Mouse (Mus musculus) midbrain, embryonic 14.5 days (tissue): ENCODE data around the gene Clstn1. TPM values are rescaled to one million over a fixed set of nuclear protein-coding genes. Genes with fewer than 3 reads are reported as not detected.

Experiments used
- ATAC-seq: fragments of 200-750 bp; cut with Nextera tagmentation; 2 replicates; pipeline ENCODE4 v1.8.0; 2017; ENCODE audit warnings: moderate number of reproducible peaks, moderate library complexity; ENCODE audit not compliant: low FRiP score, low TSS enrichment
- DNase-seq: peaks from one replicate; pipeline ENCODE4 v3.0.0-alpha.2; 2015
- H3K27ac ChIP-seq: fragments of 300-500 bp; sonication (generic); replicated peaks from 2 replicates; pipeline ENCODE4 v1.5.1; 2014; ENCODE audit warnings: mild to moderate bottlenecking, low read depth, low read length, moderate library complexity
- H3K27me3 ChIP-seq: fragments of 300-500 bp; sonication (generic); 2 replicates; pipeline ENCODE4 v1.6.1; 2014; ENCODE audit warnings: low read length, control low read depth, mixed read lengths; ENCODE audit not compliant: control insufficient read depth, insufficient read depth
- H3K36me3 ChIP-seq: fragments of 300-500 bp; sonication (generic); 2 replicates; pipeline ENCODE4 v1.6.1; 2014; ENCODE audit warnings: low read length, control low read depth; ENCODE audit not compliant: control insufficient read depth, insufficient read depth
- H3K4me1 ChIP-seq: fragments of 300-500 bp; sonication (generic); 2 replicates; pipeline ENCODE4 v1.6.1; 2014; ENCODE audit warnings: mild to moderate bottlenecking, antibody characterized with exemption, low read length, control low read depth; ENCODE audit not compliant: control insufficient read depth, insufficient read depth
- H3K4me2 ChIP-seq: fragments of 300-500 bp; sonication (generic); 2 replicates; pipeline ENCODE4 v1.6.1; 2014; ENCODE audit warnings: mild to moderate bottlenecking, low read length, moderate library complexity
- H3K4me3 ChIP-seq: fragments of 300-500 bp; sonication (generic); replicated peaks from 2 replicates; pipeline ENCODE4 v1.5.1; 2014; ENCODE audit warnings: low read depth, low read length
- H3K9ac ChIP-seq: fragments of 300-500 bp; sonication (generic); replicated peaks from 2 replicates; pipeline ENCODE4 v1.6.1; 2014; ENCODE audit warnings: mild to moderate bottlenecking, low read length, moderate library complexity
- H3K9me3 ChIP-seq: fragments of 300-500 bp; sonication (generic); 2 replicates; pipeline ENCODE4 v1.6.1; 2016; ENCODE audit warnings: low read length, control low read depth, mixed read lengths; ENCODE audit not compliant: control insufficient read depth
- WGBS: fragments of 180-500 bp; shearing (Covaris S2); extraction: QIAGEN DNeasy Blood & Tissue Kit; methylation state at CpG from one replicate; pipeline ENCODE4 v1.1.7; 2014; 5-methylcytosine and 5-hydroxymethylcytosine counted together
- polyA plus RNA-seq: library from polyadenylated mRNA; unstranded; fragments of >200 nt; fragmentation: Nextera tagmentation; extraction: Ambion mirVana; gene quantifications from 2 replicates; pipeline ENCODE4 v1.2.1, GENCODE M21; 2014

Clstn1 gene
- polyA plus RNA-seq, 1 experiment from 2014 or later: 104 TPM

DNA sequence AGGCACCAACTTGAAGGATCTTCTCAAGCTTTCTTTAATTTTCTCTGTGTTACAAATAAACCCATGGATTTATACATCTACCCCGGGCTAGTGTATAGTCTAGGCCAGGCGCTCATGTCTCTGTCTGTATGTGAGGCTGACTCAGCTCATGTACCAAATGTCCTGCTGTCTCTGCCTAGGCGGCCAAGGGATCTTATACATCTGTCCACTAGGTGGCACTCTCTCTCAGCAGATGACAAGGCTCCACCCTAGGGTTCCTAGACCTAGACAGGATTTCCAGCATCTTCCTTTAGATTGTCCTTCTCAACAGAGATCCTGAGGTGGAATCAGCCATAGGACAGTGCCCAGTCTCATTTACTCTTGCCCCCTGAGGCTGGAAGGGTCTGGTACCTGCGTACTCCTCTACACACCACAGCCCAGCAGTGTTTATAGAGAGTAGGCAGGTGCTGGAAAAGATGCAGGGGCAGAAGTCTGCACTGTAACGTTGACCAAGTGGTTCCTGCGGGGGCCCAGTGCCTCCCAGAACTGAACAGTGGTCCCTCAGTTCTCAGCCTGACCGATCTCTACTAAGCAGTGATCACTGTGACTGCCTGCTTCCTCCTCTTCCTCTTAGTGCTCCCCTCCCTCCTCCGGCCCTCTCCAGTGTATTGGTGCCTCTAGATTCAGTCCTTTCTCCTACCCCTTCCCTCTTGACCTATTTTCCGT lies 36.9 kb upstream of the Clstn1 start:
- 68% methylated on average over 9 of the region's 9 CpGs for WGBS
- ATAC-seq (peak; percentile 76; the same call in 1 of the 2 replicates), DNase-seq (peak; percentile 95)

DNA sequence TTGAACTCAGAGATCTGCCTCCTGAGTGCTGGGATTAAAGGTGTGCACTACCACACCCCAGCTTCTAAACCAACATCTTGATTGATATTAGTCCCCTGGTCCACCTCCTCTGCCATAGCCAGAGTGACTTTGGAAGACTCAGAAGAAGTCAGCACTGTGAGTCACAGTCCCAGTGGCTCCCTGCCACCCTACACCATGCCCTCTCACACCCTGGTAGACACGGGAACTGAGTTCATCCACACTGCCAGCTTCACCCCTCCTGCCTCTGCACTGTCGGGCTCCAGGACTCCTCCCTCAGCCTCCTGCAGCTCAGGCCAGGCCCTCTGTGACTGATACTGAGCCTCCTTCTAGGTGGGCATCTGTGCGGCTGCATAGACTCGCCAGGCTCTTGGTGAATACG lies 35.4 kb upstream of the Clstn1 start:
- 83% methylated on average over 5 of the region's 5 CpGs for WGBS
- ATAC-seq: no peak
- H3K4me2 ChIP-seq: no peak overlapping the region
- H3K4me3 ChIP-seq: no peak overlapping the region
- no peak for DNase-seq
- H3K9ac ChIP-seq: no peak overlapping the region
- no peaks in the 10 kb centered on the region; the same call in 1 of the 2 replicates for H3K4me1 ChIP-seq
- H3K27ac ChIP-seq: no peak overlapping the region
- H3K27me3 ChIP-seq: no peaks in the 10 kb centered on the region
- H3K9me3 ChIP-seq: no peaks in the 10 kb centered on the region
- H3K36me3 ChIP-seq: peaks cover 30% of the 10 kb centered on the region

More for the DNA sequence above, 36.9 kb upstream of the Clstn1 start:
- Histone ChIP-seq H3K4me1 (no peaks in the 10 kb centered on the region; the same call in 1 of the 2 replicates), H3K4me3 (no peak overlapping the region), H3K4me2 (no peak overlapping the region), H3K27me3 (no peaks in the 10 kb centered on the region), H3K36me3 (peaks cover 33% of the 10 kb centered on the region), H3K9me3 (no peaks in the 10 kb centered on the region), H3K27ac (no peak overlapping the region), H3K9ac (no peak overlapping the region)

GRCm38 (mm10) chr4:149551696-149552095 lies 34.6 kb upstream of the Clstn1 start:
- H3K4me1 ChIP-seq: no peaks in the 10 kb centered on the region; the same call in 1 of the 2 replicates
- ATAC-seq (no peak), DNase-seq (no peak)
- H3K36me3 ChIP-seq: peaks cover 22% of the 10 kb centered on the region
- H3K9me3 ChIP-seq: no peaks in the 10 kb centered on the region
- H3K9ac ChIP-seq: no peak overlapping the region
- no peak overlapping the region for H3K4me2 ChIP-seq
- H3K4me3 ChIP-seq: no peak overlapping the region
- H3K27ac ChIP-seq: no peak overlapping the region
- no peaks in the 10 kb centered on the region for H3K27me3 ChIP-seq
- WGBS: 90% methylated on average over 5 of the region's 5 CpGs

DNA sequence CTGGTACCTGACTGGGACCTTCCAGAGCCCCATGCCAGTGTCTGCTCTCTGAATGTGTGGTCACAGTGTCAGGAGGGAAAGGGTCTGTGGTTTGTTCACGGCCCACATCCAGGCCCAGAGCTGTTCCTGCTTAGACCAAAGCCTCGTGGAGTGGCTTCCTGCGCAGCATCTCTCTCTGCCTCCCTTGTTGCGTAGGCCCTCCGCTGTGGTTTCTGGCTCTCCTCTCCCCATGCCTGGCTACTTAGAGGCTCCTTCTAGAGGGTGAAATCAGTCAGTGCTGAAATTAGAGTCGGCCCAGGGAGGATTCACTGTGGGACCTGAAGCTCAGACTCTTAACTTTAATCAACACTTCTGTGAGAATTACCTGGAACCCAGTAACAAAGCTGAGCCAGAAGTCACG lies 32.4 kb upstream of the Clstn1 start:
- H3K4me1 ChIP-seq: no peaks in the 10 kb centered on the region; the same call in 1 of the 2 replicates
- DNase-seq (no peak), ATAC-seq (no peak)
- no peak overlapping the region for H3K27ac ChIP-seq
- no peak overlapping the region for H3K4me3 ChIP-seq
- H3K9me3 ChIP-seq: no peaks in the 10 kb centered on the region
- H3K36me3 ChIP-seq: peaks cover 12% of the 10 kb centered on the region; the same call in 1 of the 2 replicates
- H3K4me2 ChIP-seq: no peak overlapping the region
- WGBS: 83% methylated on average over 7 of the region's 7 CpGs
- H3K9ac ChIP-seq: no peak overlapping the region
- H3K27me3 ChIP-seq: no peaks in the 10 kb centered on the region

- no peaks in the 10 kb centered on the region; the same call in 1 of the 2 replicates for H3K9me3 ChIP-seq
- H3K9ac ChIP-seq: no peak overlapping the region
- no peak overlapping the region for H3K4me2 ChIP-seq
- ATAC-seq (no peak), DNase-seq (no peak)
- no peak overlapping the region for H3K4me3 ChIP-seq
- no peak overlapping the region for H3K27ac ChIP-seq
- no peaks in the 10 kb centered on the region for H3K4me1 ChIP-seq
- no peaks in the 10 kb centered on the region for H3K27me3 ChIP-seq
- WGBS: 85% methylated on average over 4 of the region's 4 CpGs
- peaks cover 14% of the 10 kb centered on the region; the same call in 1 of the 2 replicates for H3K36me3 ChIP-seq
Measured at GRCm38 (mm10) chr4:149556111-149556510, 30.2 kb upstream of the Clstn1 start.

DNA sequence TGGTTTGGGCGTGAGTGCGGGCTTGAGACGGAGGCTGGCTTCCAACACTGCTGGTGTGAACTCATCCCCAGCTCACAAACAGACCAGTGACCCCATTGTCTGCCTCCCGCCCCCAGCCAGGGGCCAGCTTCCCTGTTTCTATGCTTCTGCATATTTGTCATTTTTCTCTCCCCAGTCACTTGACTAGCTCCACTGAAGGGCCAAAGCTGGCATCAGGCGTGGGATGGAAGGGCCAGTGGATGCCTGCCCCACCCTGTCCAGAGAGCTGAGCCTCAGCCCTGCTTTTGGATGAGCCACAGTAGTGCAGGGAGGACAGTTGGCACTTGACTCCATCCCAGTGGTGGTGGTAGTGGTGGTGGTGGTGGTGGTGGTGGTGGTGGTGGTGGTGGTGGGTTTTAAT lies 28.4 kb upstream of the Clstn1 start:
- H3K4me2 ChIP-seq: no peak overlapping the region
- no peak for ATAC-seq
- no peaks in the 10 kb centered on the region for H3K27me3 ChIP-seq
- no peaks in the 10 kb centered on the region; the same call in 1 of the 2 replicates for H3K9me3 ChIP-seq
- no peak overlapping the region for H3K27ac ChIP-seq
- DNase-seq: no peak
- no peak overlapping the region for H3K9ac ChIP-seq
- H3K4me1 ChIP-seq: peaks cover 11% of the 10 kb centered on the region
- 83% methylated on average over 5 of the region's 5 CpGs for WGBS
- H3K36me3 ChIP-seq: peaks cover 14% of the 10 kb centered on the region; the same call in 1 of the 2 replicates
- no peak overlapping the region for H3K4me3 ChIP-seq

DNA sequence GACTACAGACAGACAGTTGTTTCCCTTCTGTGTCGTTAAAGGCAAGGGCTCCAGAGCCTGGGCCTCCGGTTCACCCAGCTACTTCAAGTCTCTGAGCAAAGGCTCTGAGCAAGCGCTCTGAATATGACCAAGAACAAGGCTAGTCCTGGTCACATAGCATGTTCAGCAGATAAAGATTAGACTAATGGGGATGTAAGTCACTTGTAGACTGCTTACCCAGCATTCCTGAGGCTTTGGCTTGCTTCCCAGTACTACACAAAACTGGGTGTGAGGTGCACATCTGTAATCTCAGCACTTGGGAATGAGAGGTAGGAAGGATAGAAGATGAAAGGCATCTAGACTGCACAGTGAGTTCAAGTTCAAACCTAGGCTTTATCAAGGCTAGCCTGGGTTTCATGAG lies 27.9 kb upstream of the Clstn1 start:
- H3K4me3 ChIP-seq: no peak overlapping the region
- no peak overlapping the region for H3K27ac ChIP-seq
- peaks cover 14% of the 10 kb centered on the region; the same call in 1 of the 2 replicates for H3K36me3 ChIP-seq
- H3K4me1 ChIP-seq: peaks cover 15% of the 10 kb centered on the region
- H3K9me3 ChIP-seq: no peaks in the 10 kb centered on the region; the same call in 1 of the 2 replicates
- H3K9ac ChIP-seq: no peak overlapping the region
- H3K4me2 ChIP-seq: no peak overlapping the region
- 90% methylated on average over 3 of the region's 3 CpGs for WGBS
- H3K27me3 ChIP-seq: no peaks in the 10 kb centered on the region
- DNase-seq (no peak), ATAC-seq (no peak)

DNA sequence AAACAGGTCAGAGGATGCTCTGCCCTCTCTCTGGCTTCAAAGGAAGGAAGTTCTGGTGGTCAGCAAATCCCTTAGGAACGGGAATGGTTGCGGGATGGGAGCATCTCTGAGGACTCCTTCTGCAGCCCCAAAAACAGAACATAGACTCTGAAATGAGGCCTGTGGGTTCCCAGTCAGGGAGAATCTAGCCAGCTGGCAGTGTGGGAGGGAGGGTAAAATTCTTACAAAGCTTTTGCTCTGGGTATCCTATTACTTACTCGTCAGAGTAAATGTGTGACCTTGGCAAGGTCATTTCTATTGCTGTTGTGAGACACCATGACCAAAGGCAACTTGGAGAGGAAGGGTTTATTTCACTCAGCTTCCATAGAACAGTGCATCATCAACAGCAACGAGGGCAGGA lies 24.9 kb upstream of the Clstn1 start:
- Histone ChIP-seq H3K4me3 (no peak overlapping the region), H3K4me2 (no peak overlapping the region), H3K9me3 (no peaks in the 10 kb centered on the region; the same call in 1 of the 2 replicates), H3K27ac (no peak overlapping the region), H3K36me3 (peaks cover 7% of the 10 kb centered on the region; the same call in 1 of the 2 replicates), H3K4me1 (peaks cover 24% of the 10 kb centered on the region), H3K9ac (no peak overlapping the region), H3K27me3 (no peaks in the 10 kb centered on the region)
- WGBS: 90% methylated on average over 4 of the region's 4 CpGs
- ATAC-seq: no peak
- DNase-seq: no peak
